Mouse (Mus musculus): Measurements from ENCODE around the gene Mageb3. TPM values are rescaled to one million over a fixed set of nuclear protein-coding genes. Genes with fewer than 3 reads are reported as not detected.

Mageb3 gene
- total RNA-seq (2023), result not detected

GRCm38 (mm10) chr2:121955765-121956223 is at the start of gene Mageb3, which contains the start of gene Ctdspl2:
Gene Mageb3, minus strand, starts transcription at chr2:121956092.
Gene Ctdspl2, plus strand, starts transcription at chr2:121956001.

Other genes starting within 250 kb of the Mageb3 start
- gene Frmd5, start 149.0 kb downstream of the Mageb3 start, total RNA-seq (2023), result not detected
- gene Casc4, start 89.1 kb downstream of the Mageb3 start, total RNA-seq (2023), result 10 to 100 TPM in 1 of 2 experiments, 1 to 10 TPM in 1; 9.5 to 15.3 TPM
- 10 to 100 TPM; 40.6 to 52.3 TPM for gene Ctdspl2, start 91 bp downstream of the Mageb3 start, total RNA-seq (2023)
- 10 to 100 TPM; 40.7 to 49.5 TPM for gene Eif3j1, start 72.5 kb upstream of the Mageb3 start, total RNA-seq (2023)
- 10 to 100 TPM; 25.8 to 28.9 TPM for gene Spg11, start 162.3 kb upstream of the Mageb3 start, total RNA-seq (2023)
- 1,000 to 10,000 TPM; 2,534 to 2,720 TPM for gene B2m, start 191.6 kb upstream of the Mageb3 start, total RNA-seq (2023)
- 1 to 10 TPM; 1.3 to 1.7 TPM for gene Trim69, start 204.6 kb upstream of the Mageb3 start, total RNA-seq (2023)
- gene Patl2, start 230.1 kb upstream of the Mageb3 start, total RNA-seq (2023), result not detected
- gene Terb2, start 230.2 kb upstream of the Mageb3 start, total RNA-seq (2023), result not detected

Data from T-cell, adult 66 days (primary cell).